Mouse (Mus musculus) small intestine, adult 2 months (tissue): ENCODE data around the gene Lrrc1.

Experiments
- CTCF ChIP-seq: fragments of 200-500 bp; IDR thresholded peaks from 2 replicates; pipeline ENCODE4 v1.5.1; 2012; ENCODE audit warnings: low read depth, mild to moderate bottlenecking, control low read depth, inconsistent platforms, low read length, moderate library complexity, mixed read lengths; ENCODE audit not compliant: insufficient replicate concordance, insufficient read length; ENCODE audit errors: extremely low read depth
- POLR2A ChIP-seq: fragments of 200-500 bp; IDR thresholded peaks from 2 replicates; pipeline ENCODE4 v1.6.1; 2012; ENCODE audit warnings: low read depth, mild to moderate bottlenecking, control low read depth, inconsistent platforms, low read length, moderate library complexity

DNA sequence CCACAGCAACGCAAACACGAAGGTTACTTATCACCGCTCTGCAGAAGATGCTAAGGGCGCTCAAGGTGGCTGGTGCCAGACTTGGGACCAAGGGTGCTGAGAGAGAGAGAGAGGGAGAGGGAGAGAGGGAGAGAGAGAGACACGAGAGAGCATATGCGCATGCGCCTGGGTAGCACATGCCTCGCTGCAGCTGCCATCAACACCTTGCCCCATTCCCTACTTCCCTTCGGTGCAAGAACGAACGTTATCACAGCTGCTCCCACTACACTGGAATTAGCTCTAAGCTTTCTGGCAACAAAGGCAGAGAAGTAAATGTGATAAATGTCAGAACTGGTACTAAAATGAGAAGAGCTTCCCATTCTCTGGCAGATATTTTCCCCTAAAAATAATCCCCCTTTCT is 79.3 kb downstream of the Lrrc1 start:
- TF ChIP-seq CTCF (no peak), POLR2A (no peak)
